Mouse (Mus musculus) forebrain, embryonic 12.5 days (tissue): Measurements from ENCODE around the gene Fam32a. TPM values are rescaled to one million over a fixed set of nuclear protein-coding genes. Genes with fewer than 3 reads are reported as not detected.

Experiments used
- ATAC-seq: fragments of 200-750 bp; cut with Nextera tagmentation; 2 replicates; pipeline ENCODE4 v1.8.0; 2017; ENCODE audit warnings: moderate TSS enrichment; ENCODE audit not compliant: low FRiP score
- H3K27ac ChIP-seq: fragments of 300-500 bp; sonication (generic); 2 replicates; pipeline ENCODE4 v1.5.1; 2016; ENCODE audit warnings: mild to moderate bottlenecking
- H3K27me3 ChIP-seq: fragments of 300-500 bp; sonication (generic); 2 replicates; pipeline ENCODE4 v1.6.1; 2016; ENCODE audit warnings: mild to moderate bottlenecking
- H3K36me3 ChIP-seq: fragments of 300-500 bp; sonication (generic); replicated peaks from 2 replicates; pipeline ENCODE4 v1.6.1; 2016; ENCODE audit warnings: mild to moderate bottlenecking
- H3K4me1 ChIP-seq: fragments of 300-500 bp; sonication (generic); 2 replicates; pipeline ENCODE4 v1.6.1; 2016
- H3K4me2 ChIP-seq: fragments of 300-500 bp; sonication (generic); 2 replicates; pipeline ENCODE4 v1.6.1; 2016; ENCODE audit warnings: mild to moderate bottlenecking, moderate library complexity
- H3K4me3 ChIP-seq: fragments of 300-500 bp; sonication (generic); replicated peaks from 2 replicates; pipeline ENCODE4 v1.5.1; 2016; ENCODE audit warnings: mild to moderate bottlenecking
- H3K9ac ChIP-seq: fragments of 300-500 bp; sonication (generic); 2 replicates; pipeline ENCODE4 v1.6.1; 2016; ENCODE audit warnings: mild to moderate bottlenecking
- H3K9me3 ChIP-seq: fragments of 300-500 bp; sonication (generic); 2 replicates; pipeline ENCODE4 v1.6.1; 2016
- WGBS: fragments of 180-500 bp; shearing (Covaris S2); methylation state at CpG from one replicate; pipeline ENCODE4 v1.1.7; 2016; 5-methylcytosine and 5-hydroxymethylcytosine counted together
- polyA plus RNA-seq: library from polyadenylated mRNA; unstranded; fragments of >200 nt; fragmentation: Nextera tagmentation; extraction: Ambion mirVana; gene quantifications from 2 replicates; pipeline ENCODE4 v1.2.1, GENCODE M21; 2016

Fam32a gene
- polyA plus RNA-seq, 1 experiment from 2014 or later = 78.2 TPM

DNA sequence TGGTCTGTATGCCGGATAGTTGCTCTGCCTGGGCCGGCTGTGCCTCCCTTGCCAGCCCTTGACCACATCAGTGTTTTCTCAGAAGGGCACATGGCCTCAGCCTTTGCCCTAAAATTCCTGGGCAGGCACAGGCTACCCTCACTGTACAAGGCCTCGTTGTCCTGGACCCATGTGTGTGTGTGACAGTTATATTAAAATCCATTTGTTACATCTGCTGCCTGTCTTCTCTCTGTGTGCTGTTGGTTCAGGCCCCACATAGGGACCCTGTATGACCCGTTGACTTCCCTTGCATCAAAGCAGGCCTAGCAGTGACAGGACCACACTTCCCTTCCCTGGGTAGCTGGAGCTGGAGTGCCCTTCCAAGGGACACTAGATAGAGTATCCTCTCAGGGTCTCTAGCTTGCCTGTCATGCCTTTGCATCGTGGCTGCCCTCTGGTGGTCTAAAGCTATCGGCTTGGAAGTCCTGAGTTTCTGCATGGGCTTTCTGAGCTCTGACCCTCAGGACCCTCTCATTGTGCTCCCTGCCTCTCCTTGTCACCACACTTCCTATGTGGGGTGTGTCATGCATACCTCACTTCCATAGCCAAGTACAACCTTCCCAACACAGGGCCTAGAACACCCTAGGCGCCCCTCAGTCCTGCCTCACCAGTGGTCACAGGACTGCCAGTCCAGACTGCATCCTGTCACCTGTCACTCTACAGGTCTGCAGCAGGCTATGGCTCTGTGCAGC lies 37.8 kb downstream of the Fam32a start:
- H3K4me3 ChIP-seq = no peak overlapping the region
- H3K9me3 ChIP-seq = no peaks in the 10 kb centered on the region
- H3K36me3 ChIP-seq = peaks cover 33% of the 10 kb centered on the region
- 52% methylated on average over 7 of the region's 7 CpGs for WGBS
- no peak overlapping the region for H3K27ac ChIP-seq
- ATAC-seq = peak; percentile 37; the same call in 1 of the 2 replicates
- H3K9ac ChIP-seq = no peak overlapping the region
- no peaks in the 10 kb centered on the region for H3K27me3 ChIP-seq
- H3K4me2 ChIP-seq = no peak overlapping the region
- no peaks in the 10 kb centered on the region for H3K4me1 ChIP-seq

DNA sequence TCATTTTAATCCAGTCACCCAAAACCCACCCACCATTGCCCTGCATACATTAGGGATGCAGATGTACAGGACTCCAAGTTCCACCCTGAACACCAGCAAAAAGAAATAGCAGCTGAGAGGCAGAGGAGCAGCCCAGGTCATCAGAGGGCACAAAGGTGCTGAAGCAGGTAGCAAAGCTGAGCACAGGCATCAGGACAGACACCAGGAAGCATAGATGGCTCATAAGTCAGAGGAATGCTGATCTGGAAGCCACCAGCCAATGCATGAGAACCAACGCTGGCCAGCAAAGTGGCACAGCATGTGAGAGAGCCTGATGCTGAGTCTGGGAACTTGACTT lies 38.3 kb downstream of the Fam32a start:
- Histone ChIP-seq H3K9ac (no peak overlapping the region), H3K9me3 (no peaks in the 10 kb centered on the region), H3K4me1 (no peaks in the 10 kb centered on the region), H3K27me3 (no peaks in the 10 kb centered on the region), H3K36me3 (peaks cover 28% of the 10 kb centered on the region), H3K4me2 (no peak overlapping the region), H3K27ac (no peak overlapping the region), H3K4me3 (no peak overlapping the region)
- 87% methylated on average over 1 of the region's 1 CpGs for WGBS
- no peak for ATAC-seq

DNA sequence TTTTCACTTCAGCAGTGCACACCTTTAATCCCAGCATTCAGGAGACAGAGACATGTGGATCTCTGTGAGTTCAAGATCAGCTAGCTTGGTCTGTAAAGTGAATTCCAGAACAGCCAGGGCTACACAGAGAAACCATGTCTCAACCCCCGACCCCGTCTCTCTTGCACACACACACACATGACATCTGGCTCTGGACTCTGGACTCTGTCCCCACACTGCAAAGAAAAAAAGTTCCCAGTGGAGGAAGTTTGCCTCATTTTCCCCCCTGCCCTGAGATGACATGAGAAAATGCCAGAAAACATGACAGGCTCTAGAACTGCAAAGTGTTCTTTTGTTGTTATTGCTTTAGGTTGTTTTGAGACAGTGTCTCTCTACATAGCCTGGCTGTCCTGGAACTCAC lies 40.3 kb downstream of the Fam32a start:
- Histone ChIP-seq H3K4me3 (no peak overlapping the region), H3K27ac (no peak overlapping the region), H3K4me2 (no peak overlapping the region), H3K9ac (no peak overlapping the region), H3K27me3 (no peaks in the 10 kb centered on the region; the same call in 1 of the 2 replicates), H3K9me3 (no peaks in the 10 kb centered on the region), H3K4me1 (no peaks in the 10 kb centered on the region), H3K36me3 (peaks cover 13% of the 10 kb centered on the region)
- WGBS = 72% methylated on average over 2 of the region's 2 CpGs
- no peak for ATAC-seq

DNA sequence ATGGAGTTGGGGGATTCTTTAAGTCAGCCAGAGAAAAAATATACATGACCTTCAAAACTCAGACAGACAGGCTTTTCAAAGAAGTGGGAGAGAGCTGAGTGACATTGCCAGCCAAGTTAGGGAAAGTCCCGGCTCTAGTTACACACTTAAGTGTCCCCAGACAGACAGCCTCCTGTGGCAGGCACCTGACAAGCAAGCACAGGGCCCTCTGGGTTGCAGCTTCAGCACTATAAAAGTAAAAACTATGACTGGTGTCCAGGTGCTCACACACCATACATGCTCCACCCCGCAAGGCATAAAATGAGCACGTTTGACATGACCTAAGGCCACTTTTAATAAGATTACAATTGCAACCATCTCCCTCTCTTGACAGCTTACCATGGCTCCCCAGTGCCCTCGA lies 41.1 kb downstream of the Fam32a start:
- H3K9ac ChIP-seq = no peak overlapping the region
- peaks cover 6% of the 10 kb centered on the region; the same call in 1 of the 2 replicates for H3K36me3 ChIP-seq
- no peak overlapping the region for H3K4me2 ChIP-seq
- H3K27me3 ChIP-seq = no peaks in the 10 kb centered on the region; the same call in 1 of the 2 replicates
- no peaks in the 10 kb centered on the region for H3K9me3 ChIP-seq
- 57% methylated on average over 4 of the region's 4 CpGs for WGBS
- no peak overlapping the region for H3K27ac ChIP-seq
- peak; percentile 6; the same call in 1 of the 2 replicates for ATAC-seq
- no peaks in the 10 kb centered on the region for H3K4me1 ChIP-seq
- H3K4me3 ChIP-seq = no peak overlapping the region

DNA sequence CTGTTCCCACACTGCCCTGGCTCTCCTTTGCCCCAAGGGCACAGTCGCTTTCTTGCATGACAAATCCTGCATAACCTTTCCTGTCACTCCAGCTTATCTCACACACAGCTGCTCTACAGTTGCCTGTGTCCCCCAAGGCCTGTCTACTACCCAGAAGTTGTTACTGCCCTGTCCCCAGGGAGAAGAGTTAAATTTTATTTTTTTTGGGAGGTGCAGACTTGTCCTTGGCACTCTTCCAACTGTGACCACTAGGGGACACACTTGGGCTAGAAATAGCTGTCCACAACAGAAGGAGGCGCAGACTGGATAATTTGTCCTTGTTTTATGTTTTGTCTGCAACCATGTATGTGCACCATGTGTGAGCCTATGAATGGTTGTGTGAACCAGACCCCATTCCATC lies 41.5 kb downstream of the Fam32a start:
- WGBS = 39% methylated on average over 2 of the region's 2 CpGs
- no peak overlapping the region for H3K9ac ChIP-seq
- no peaks in the 10 kb centered on the region for H3K4me1 ChIP-seq
- no peak overlapping the region for H3K4me3 ChIP-seq
- H3K9me3 ChIP-seq = no peaks in the 10 kb centered on the region
- H3K27me3 ChIP-seq = no peaks in the 10 kb centered on the region; the same call in 1 of the 2 replicates
- peak; percentile 61; the same call in 1 of the 2 replicates for ATAC-seq
- H3K27ac ChIP-seq = no peak overlapping the region
- H3K4me2 ChIP-seq = no peak overlapping the region
- H3K36me3 ChIP-seq = peaks cover 5% of the 10 kb centered on the region; the same call in 1 of the 2 replicates

DNA sequence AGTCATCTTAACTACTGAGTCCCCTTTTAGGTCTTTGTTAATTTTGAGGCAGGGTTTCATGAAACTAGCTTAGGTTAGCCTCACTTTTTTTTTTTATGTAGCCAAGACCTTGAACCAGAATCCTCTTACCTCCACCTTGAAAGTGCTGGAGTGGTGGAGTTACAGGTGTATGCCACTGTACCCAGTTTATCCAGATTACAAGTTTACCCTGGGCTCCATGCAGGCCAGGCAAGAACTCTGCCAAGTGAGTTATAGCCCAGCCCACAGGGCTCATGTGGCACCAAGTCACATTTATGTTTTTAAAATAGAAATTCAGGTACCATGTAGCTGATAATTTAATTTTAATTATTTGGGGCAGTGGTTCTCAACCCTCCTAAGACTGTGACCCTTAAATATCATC lies 41.9 kb downstream of the Fam32a start:
- H3K9me3 ChIP-seq = no peaks in the 10 kb centered on the region
- no peak overlapping the region for H3K4me2 ChIP-seq
- H3K36me3 ChIP-seq = peaks cover 5% of the 10 kb centered on the region; the same call in 1 of the 2 replicates
- no peak overlapping the region for H3K27ac ChIP-seq
- no peak overlapping the region for H3K9ac ChIP-seq
- no peak for ATAC-seq
- H3K27me3 ChIP-seq = no peaks in the 10 kb centered on the region; the same call in 1 of the 2 replicates
- H3K4me1 ChIP-seq = no peaks in the 10 kb centered on the region
- no peak overlapping the region for H3K4me3 ChIP-seq

DNA sequence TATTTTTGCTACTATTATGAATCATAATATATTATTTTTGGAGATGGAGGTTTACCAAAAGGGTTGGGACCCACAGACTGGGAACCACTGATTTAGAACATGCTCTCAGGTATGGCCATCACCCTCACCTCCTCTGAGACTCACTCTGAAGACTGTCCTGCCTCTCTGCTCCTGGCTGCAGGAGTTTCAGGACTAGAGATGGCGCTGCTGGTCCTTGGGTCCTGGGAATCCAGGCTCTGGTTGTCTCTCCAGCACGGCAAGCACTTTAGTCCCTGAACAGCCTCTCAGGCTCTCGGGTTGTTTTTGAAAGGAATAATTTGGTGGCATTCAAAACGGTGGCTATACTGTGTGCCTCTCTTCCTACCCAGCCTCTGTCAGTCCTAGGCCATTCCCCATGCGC lies 42.3 kb downstream of the Fam32a start:
- no peaks in the 10 kb centered on the region for H3K4me1 ChIP-seq
- WGBS = 48% methylated on average over 5 of the region's 5 CpGs

DNA sequence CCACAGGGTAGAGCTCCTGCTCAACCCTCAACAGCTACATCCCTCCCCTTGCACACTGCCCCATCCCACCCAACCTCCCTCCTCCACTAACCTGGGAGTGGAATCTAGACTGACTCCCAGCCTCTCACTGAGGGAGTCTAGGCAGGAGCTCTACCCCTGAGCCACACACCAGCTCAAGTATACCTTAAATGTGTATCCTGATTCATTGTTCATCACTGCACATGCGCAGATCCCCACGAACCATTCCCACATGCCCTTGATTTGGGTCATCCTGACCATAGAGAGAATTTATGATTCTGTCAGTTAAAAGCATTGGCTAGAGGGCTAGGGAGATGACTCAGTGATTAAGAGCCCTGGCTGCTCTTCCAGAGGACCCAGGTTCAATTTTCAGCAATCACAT lies 43.2 kb downstream of the Fam32a start:
- Histone ChIP-seq H3K4me1 (no peaks in the 10 kb centered on the region), H3K4me3 (no peak overlapping the region), H3K36me3 (no peaks in the 10 kb centered on the region), H3K4me2 (no peak overlapping the region), H3K9me3 (no peaks in the 10 kb centered on the region), H3K9ac (no peak overlapping the region), H3K27me3 (no peaks in the 10 kb centered on the region; the same call in 1 of the 2 replicates), H3K27ac (no peak overlapping the region)
- no peak for ATAC-seq
- whole genome bisulfite sequencing = 94% methylated on average over 2 of the region's 2 CpGs

More for the DNA sequence above, 42.3 kb downstream of the Fam32a start:
- ATAC-seq = no peak
- H3K9me3 ChIP-seq = no peaks in the 10 kb centered on the region
- H3K27me3 ChIP-seq = no peaks in the 10 kb centered on the region; the same call in 1 of the 2 replicates
- no peak overlapping the region for H3K4me3 ChIP-seq
- no peak overlapping the region for H3K4me2 ChIP-seq
- peaks cover 3% of the 10 kb centered on the region; the same call in 1 of the 2 replicates for H3K36me3 ChIP-seq
- H3K27ac ChIP-seq = no peak overlapping the region
- H3K9ac ChIP-seq = no peak overlapping the region

DNA sequence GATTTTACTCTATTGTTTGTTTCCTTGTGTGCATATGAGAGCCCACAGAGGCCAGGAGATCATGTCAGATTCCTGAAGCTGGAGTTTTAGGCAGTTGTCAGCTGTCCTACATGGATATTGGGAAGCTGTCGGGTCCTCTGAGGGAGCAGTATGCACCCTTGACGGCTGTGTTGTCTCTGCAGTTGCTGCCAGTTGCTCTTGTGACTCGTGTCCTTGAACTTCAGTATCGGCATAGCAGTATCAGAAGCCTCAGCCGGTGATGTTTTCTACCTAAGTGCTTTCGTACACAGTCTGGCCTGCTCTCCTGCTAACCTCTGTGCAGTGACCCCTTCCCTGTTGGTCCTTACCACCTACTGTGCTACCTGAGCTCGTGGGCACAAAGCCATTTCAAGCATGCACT lies 43.9 kb downstream of the Fam32a start:
- Histone ChIP-seq H3K36me3 (no peaks in the 10 kb centered on the region), H3K4me1 (no peaks in the 10 kb centered on the region), H3K27me3 (no peaks in the 10 kb centered on the region; the same call in 1 of the 2 replicates), H3K4me3 (no peak overlapping the region), H3K4me2 (no peak overlapping the region), H3K27ac (no peak overlapping the region), H3K9me3 (no peaks in the 10 kb centered on the region), H3K9ac (no peak overlapping the region)
- WGBS = 79% methylated on average over 7 of the region's 7 CpGs
- no peak for ATAC-seq

DNA sequence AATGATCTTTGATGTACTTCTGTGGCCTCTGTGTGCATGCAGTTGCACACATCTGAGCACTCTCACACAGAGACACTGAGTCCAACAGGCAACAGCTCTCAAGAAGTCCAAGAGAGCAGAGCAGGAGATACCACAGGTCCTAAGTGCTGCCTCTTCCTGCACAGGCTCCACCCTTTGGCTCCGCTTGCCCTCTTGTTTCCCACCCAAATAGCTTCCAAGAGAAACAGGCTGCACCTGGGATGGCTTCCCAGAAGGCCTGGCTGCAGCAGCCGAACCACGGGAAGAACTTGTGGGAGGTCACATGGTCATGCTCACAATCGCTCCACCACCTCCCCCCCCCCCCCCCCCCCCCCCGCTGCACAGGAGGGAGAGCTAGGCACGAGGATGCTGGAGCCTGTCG lies 45.8 kb downstream of the Fam32a start:
- 59% methylated on average over 6 of the region's 7 CpGs for WGBS
- no peak overlapping the region for H3K4me3 ChIP-seq

DNA sequence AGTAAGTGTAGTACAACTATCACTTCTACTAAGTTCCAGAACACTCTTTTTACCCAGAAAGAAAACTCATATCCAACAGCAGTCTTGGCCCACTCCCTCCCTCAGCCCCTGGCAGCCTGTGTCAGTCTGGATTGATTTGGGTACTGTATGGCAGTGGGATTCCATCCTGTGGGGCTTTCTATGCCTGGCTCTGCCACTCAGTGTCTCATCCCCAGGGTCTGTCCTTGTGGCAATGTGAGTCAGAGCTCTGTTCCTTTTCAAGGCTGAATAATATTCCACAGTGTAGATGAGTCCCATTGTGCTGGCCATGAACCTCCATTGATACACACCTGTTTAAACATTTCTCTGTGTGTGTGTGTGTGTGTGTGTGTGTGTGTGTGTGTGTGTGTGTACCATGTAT lies 47.1 kb downstream of the Fam32a start:
- Histone ChIP-seq H3K27ac (no peak overlapping the region), H3K36me3 (no peaks in the 10 kb centered on the region), H3K9ac (no peak overlapping the region), H3K27me3 (no peaks in the 10 kb centered on the region; the same call in 1 of the 2 replicates), H3K4me3 (no peak overlapping the region), H3K9me3 (no peaks in the 10 kb centered on the region), H3K4me2 (no peak overlapping the region), H3K4me1 (no peaks in the 10 kb centered on the region)
- no peak for ATAC-seq

More for the DNA sequence above, 45.8 kb downstream of the Fam32a start:
- no peak for ATAC-seq
- H3K9me3 ChIP-seq = no peaks in the 10 kb centered on the region
- no peak overlapping the region for H3K4me2 ChIP-seq
- no peaks in the 10 kb centered on the region; the same call in 1 of the 2 replicates for H3K27me3 ChIP-seq
- H3K36me3 ChIP-seq = no peaks in the 10 kb centered on the region
- no peaks in the 10 kb centered on the region for H3K4me1 ChIP-seq
- no peak overlapping the region for H3K27ac ChIP-seq
- no peak overlapping the region for H3K9ac ChIP-seq

DNA sequence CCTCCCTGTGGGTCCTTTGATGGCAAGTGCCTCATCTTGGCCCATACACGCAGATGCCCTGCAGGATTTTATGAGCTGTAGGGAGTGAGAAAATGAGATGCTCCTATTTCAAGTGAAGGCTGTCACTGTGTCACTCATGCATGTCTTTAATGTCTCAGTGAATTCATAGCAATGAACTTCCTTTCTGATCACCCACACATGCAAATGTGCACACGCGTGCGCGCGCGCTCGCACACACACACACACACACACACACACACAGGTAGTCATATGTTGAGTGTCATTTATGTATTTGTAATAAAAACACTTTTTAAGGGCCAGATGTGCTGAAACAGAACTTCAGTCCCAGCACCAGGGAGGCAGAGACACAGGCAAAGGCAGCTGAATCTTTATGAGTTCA lies 47.6 kb downstream of the Fam32a start:
- Histone ChIP-seq H3K4me2 (no peak overlapping the region), H3K27ac (no peak overlapping the region), H3K27me3 (no peaks in the 10 kb centered on the region; the same call in 1 of the 2 replicates), H3K9ac (no peak overlapping the region), H3K9me3 (no peaks in the 10 kb centered on the region), H3K36me3 (no peaks in the 10 kb centered on the region), H3K4me1 (no peaks in the 10 kb centered on the region), H3K4me3 (no peak overlapping the region)
- WGBS = 98% methylated on average over 8 of the region's 8 CpGs
- ATAC-seq = no peak

DNA sequence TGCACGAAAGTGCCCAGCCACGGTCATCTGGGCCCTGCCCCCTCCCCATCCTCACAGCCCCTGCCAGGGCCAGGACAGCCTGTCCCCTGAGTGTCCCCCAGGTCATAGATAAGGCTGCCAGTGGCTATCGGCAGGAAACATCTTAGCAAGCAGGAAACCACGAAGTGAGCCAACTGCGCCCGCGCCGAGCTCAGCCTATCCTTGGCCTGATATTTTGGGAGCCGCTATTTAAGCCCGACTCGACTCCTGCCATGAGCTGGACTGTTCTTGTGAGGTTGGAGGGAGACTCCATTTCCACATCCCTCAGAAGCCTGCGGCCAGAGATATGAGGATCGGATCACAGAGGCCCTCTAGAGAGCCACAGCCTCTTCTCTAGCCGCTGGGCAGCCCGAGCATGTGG lies 48.8 kb downstream of the Fam32a start:
- ATAC-seq = no peak
- Histone ChIP-seq H3K4me3 (no peak overlapping the region), H3K4me1 (no peaks in the 10 kb centered on the region), H3K36me3 (no peaks in the 10 kb centered on the region), H3K9me3 (no peaks in the 10 kb centered on the region), H3K27ac (no peak overlapping the region), H3K27me3 (no peaks in the 10 kb centered on the region; the same call in none of the 2 replicates), H3K4me2 (no peak overlapping the region), H3K9ac (no peak overlapping the region)
- WGBS = 94% methylated on average over 15 of the region's 15 CpGs
